Mouse (Mus musculus): ENCODE measurements at regions not wholly inside any gene's neighbourhood (a gene's known extent, or its start where the extent isn't known, plus 50 kb on each side); places are given as distances from the start of the nearest gene placed in this dataset.

DNA sequence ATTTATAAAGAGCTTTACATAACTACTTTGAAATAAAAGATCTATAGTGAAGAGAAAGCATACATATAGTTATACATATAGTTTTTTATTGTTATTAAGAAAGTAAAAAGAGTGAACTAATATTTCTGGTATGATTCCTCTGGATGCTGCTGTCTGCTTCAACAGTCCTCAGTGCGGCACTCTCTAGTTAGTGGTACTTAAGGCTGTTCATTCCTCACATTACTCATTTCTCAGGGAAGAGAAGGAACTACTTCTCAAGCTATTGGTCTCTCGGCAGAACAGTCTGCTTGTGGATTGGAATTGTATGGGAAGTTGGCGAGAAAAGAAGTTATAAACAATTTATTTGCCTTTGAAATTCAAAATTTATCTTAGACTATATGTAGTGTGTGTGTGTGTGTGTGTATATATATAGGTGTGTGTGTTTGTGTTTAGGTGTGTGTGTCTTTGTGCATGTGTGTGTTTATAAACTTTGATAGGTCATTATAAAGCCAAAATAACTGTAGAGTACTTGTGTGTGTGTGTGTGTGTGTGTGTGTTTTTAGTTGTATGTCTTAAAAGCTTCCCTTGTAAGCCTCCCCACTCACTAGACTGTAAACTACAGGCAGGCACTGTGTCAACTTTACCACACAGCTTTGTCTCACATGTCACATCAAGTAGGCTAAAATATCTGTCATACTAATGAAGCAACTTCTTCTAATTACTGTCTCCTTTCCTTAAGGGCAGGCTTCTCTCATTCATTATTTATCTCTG is 185.2 kb downstream of the Sucnr1 start:
- Histone ChIP-seq H3K4me3 (replicated peaks; ENCODE audit: extremely low read depth, low read depth, low read length) (no peak overlapping the region), H3K4me1 (ENCODE audit: control insufficient read depth, insufficient read depth, low read length) (peaks cover 4% of the 10 kb centered on the region; the same call in 1 of the 2 replicates)
- no peak for TF ChIP-seq POLR2A (IDR thresholded peaks at IDR 0.05; ENCODE audit: borderline replicate concordance, extremely low read depth, low read depth, low read length)
- TF ChIP-seq CTCF (IDR thresholded peaks at IDR 0.05; ENCODE audit: insufficient read depth, low read length), result no peak
- WGBS, result 64% methylated on average over 3 of the region's 3 CpGs
- no peak for DNase-seq

DNA sequence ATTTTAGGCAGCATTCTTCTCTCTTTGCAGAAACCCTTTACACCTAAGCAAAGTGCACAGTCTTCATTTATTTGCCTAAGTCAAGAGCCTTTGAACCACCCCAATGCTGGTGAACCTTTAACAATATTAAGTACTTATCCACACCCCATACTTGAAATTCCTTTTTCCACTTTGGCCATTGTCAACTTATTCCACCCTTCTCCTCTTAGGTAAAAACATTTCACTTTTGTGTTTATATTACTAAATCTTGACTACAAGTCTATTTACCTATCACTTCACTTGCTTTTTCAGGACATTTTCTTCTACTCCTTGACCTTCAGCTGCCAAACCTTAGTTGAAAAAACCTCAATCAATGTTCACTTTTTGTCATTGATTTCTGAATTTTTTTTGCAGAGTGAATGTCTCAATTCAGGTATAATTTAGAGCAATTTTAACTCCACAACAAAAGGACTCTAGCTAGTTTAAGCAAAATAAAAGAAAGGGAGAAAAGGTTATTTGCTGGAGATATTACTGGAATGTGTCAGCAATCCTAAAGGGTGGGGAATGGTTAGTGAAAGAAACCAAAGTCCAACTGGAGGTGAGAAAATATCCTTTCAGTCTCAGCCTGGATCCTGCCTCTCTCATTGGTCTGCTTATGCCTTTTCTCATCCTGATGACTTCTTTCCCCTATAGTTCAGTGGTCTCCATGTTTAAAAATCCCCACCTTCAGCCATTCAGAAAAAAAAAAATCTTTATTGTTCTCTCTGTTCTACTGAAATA is 185.9 kb downstream of the Sucnr1 start:
- no peak for TF ChIP-seq CTCF (IDR thresholded peaks at IDR 0.05; ENCODE audit: insufficient read depth, low read length)
- TF ChIP-seq POLR2A (IDR thresholded peaks at IDR 0.05; ENCODE audit: borderline replicate concordance, extremely low read depth, low read depth, low read length), result no peak
- peaks cover 4% of the 10 kb centered on the region; the same call in 1 of the 2 replicates for H3K4me1 ChIP-seq (ENCODE audit: control insufficient read depth, insufficient read depth, low read length)
- DNase-seq, result no peak
- H3K4me3 ChIP-seq (replicated peaks; ENCODE audit: extremely low read depth, low read depth, low read length), result no peak overlapping the region

DNA sequence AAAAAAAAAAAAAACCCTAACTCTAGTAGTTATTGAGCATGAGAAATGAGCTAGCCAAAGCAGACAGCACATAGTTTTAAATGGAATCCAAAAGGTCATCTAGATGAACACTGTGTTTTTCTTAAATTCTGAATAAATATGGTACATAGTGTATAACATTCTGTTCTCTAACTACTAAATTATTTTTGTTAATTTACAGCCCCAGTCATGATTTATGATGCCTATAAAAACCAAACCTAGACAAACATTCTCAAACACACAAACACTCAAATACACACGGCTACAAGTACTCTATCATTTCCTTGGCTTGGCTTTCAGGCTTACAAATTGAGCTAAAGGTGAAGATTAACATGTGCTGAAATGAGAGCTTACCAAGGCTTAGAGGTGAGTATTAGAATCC is 188.8 kb downstream of the Sucnr1 start:
- Histone ChIP-seq H3K4me1 (ENCODE audit: control insufficient read depth, insufficient read depth, low read length) (peaks cover 4% of the 10 kb centered on the region; the same call in 1 of the 2 replicates), H3K4me3 (replicated peaks; ENCODE audit: extremely low read depth, low read depth, low read length) (no peak overlapping the region)
- WGBS, result 50% methylated on average over 1 of the region's 1 CpGs
- no peak for DNase-seq
- TF ChIP-seq CTCF (IDR thresholded peaks at IDR 0.05; ENCODE audit: insufficient read depth, low read length) (no peak), POLR2A (IDR thresholded peaks at IDR 0.05; ENCODE audit: borderline replicate concordance, extremely low read depth, low read depth, low read length) (no peak)

DNA sequence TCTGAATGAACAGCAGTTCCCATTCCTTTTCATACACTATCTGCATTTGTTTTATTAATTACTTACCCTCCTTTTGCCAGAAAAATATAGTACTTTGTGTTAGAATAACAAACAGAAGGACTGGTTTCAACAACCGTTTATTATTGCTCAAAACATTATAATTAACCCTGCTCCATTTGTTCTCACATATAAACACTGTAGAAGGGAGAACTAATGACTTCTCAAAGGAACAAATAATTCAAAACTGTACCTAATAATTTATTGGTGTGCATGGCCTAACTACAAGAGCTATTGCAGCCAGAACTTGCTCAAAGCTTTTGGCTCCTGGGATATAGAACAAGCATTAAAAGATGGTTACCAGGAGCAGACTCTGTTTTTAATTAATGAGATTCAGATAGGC is 192.1 kb downstream of the Sucnr1 start:
- no peak for TF ChIP-seq POLR2A (IDR thresholded peaks at IDR 0.05; ENCODE audit: borderline replicate concordance, extremely low read depth, low read depth, low read length)
- TF ChIP-seq CTCF (IDR thresholded peaks at IDR 0.05; ENCODE audit: insufficient read depth, low read length), result no peak
- Histone ChIP-seq H3K4me3 (replicated peaks; ENCODE audit: extremely low read depth, low read depth, low read length) (no peak overlapping the region), H3K4me1 (ENCODE audit: control insufficient read depth, insufficient read depth, low read length) (0 out of 2 replicates have a peak, but pooled peaks cover 2% of the 10 kb centered on the region)
- WGBS, result 51% methylated on average over 1 of the region's 1 CpGs
- DNase-seq, result no peak

DNA sequence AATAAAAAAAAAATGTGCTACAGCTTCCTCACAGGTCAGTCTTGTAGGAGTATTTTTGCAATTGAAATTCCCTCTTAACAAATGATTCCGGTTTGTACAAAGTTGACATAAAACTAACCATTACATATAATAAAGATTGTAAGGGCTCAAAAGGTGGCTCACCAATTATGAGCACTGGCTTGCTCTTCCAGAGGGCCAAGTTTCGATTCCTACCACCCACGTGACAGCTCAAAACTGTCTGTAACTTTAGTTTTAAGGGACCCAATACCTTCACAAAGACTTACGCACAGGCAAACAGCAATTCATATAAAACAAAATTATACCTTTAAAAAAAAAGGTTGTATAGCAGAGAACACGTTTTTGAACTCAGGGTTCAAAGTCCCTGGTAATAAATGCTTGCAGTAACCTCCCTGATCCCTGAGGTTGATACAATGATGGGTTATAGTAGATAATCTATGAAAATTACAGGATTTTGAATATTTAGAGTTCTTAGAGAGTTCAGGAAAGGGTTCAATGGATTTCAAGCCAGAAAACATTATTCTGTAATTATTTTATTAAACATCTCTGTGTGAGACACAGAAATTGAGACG is 193.7 kb downstream of the Sucnr1 start:
- TF ChIP-seq CTCF (IDR thresholded peaks at IDR 0.05; ENCODE audit: insufficient read depth, low read length), result no peak
- no peak for TF ChIP-seq POLR2A (IDR thresholded peaks at IDR 0.05; ENCODE audit: borderline replicate concordance, extremely low read depth, low read depth, low read length)
- 88% methylated on average over 6 of the region's 6 CpGs for WGBS
- DNase-seq, result no peak
- Histone ChIP-seq H3K4me1 (ENCODE audit: control insufficient read depth, insufficient read depth, low read length) (no peaks in the 10 kb centered on the region), H3K4me3 (replicated peaks; ENCODE audit: extremely low read depth, low read depth, low read length) (no peak overlapping the region)

DNA sequence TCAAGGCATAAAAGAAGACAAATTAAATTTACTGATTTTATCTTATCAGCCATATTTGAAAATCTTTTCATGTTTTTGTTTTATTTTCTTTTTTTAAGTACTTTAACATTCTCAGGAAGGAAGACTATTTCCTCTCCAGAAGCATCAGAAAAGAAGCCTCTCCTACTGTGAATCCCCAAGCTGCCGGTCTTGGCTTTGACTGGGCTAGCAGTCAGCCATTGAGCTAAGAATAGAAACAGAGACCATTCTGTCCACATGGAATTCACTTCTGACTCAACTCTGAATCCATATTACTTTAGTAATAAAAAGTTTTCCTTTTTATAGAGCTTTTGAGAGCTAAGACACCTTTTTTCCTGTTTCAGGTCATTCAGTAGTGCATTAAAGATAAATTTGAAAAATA is 194.8 kb upstream of the Mbnl1 start:
- DNase-seq, result no peak
- no peak overlapping the region for H3K4me3 ChIP-seq (replicated peaks; ENCODE audit: extremely low read depth, low read depth, low read length)
- 24% methylated on average over 1 of the region's 1 CpGs for WGBS
- TF ChIP-seq CTCF (IDR thresholded peaks at IDR 0.05; ENCODE audit: insufficient read depth, low read length) (no peak), POLR2A (IDR thresholded peaks at IDR 0.05; ENCODE audit: borderline replicate concordance, extremely low read depth, low read depth, low read length) (no peak)
- H3K4me1 ChIP-seq (ENCODE audit: control insufficient read depth, insufficient read depth, low read length), result no peaks in the 10 kb centered on the region

DNA sequence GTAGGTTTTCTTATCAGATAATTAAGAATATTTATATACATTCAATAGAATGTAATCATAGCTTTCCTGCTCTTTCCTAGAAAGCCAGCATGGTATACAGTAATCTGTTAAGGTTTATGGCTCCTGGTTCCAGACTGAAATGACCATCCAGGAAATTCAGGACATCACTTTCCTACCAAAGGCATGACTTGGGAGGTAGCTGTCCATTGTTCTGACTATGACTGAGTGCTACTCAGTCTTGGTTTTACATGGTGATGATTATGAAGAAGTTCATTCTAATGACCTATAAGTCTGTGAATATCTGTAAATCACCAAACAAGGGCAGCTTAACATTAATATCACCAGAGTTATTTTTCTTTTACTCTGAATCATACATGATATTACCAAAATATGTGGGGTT is 191.4 kb upstream of the Mbnl1 start:
- H3K4me3 ChIP-seq (replicated peaks; ENCODE audit: extremely low read depth, low read depth, low read length), result no peak overlapping the region
- no peak for DNase-seq
- H3K4me1 ChIP-seq (ENCODE audit: control insufficient read depth, insufficient read depth, low read length), result no peaks in the 10 kb centered on the region
- TF ChIP-seq CTCF (IDR thresholded peaks at IDR 0.05; ENCODE audit: insufficient read depth, low read length) (no peak), POLR2A (IDR thresholded peaks at IDR 0.05; ENCODE audit: borderline replicate concordance, extremely low read depth, low read depth, low read length) (no peak)

DNA sequence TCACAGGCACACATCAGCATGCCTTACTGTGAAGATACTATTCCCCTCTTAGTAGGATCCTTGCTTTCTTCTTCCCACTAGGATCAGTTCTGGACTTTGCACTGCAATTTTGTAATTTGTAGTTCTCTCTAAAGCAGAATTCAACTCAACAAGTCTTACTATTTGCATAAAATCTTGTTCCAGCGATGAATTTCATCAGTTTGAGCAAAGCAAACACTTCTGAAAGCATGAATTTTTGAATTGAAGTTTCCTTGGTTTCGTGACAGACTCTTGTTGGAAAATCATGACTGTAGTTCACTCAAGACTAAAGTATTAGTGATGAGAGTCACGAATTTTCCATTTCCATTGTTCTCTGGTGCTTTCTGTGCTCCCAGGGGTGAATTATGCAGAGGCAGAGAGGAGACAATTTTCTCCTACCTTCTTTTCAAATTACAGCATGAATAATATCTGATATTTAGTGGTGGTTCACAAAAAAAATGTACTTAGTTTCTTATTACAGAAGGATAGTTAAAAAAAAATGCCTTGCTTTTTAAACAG is 190.6 kb upstream of the Mbnl1 start:
- no peak for DNase-seq
- no peak overlapping the region for H3K4me3 ChIP-seq (replicated peaks; ENCODE audit: extremely low read depth, low read depth, low read length)
- TF ChIP-seq POLR2A (IDR thresholded peaks at IDR 0.05; ENCODE audit: borderline replicate concordance, extremely low read depth, low read depth, low read length), result no peak
- no peak for TF ChIP-seq CTCF (IDR thresholded peaks at IDR 0.05; ENCODE audit: insufficient read depth, low read length)
- WGBS, result 53% methylated on average over 3 of the region's 3 CpGs
- no peaks in the 10 kb centered on the region for H3K4me1 ChIP-seq (ENCODE audit: control insufficient read depth, insufficient read depth, low read length)

DNA sequence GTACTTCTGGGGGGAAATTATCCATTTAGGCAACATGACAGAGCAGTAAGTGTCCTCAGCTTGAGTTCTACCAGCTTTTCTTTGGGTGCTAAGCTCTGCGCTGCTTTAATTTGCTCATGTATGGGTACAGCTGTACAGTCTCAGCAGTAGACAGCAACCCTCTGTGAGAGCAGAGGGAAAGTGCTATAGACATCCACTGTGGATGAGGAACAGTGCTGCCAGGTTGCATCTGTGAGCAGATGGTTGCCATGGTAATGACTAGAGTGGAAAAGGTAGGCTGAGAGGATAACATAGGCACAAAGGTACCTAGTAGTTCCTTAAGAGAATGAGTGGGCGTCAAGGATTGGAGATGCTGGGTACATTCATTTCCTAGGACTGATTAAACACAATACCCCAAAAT is 180.5 kb upstream of the Mbnl1 start:
- WGBS, result 90% methylated on average over 2 of the region's 2 CpGs
- TF ChIP-seq POLR2A (IDR thresholded peaks at IDR 0.05; ENCODE audit: borderline replicate concordance, extremely low read depth, low read depth, low read length) (no peak), CTCF (IDR thresholded peaks at IDR 0.05; ENCODE audit: insufficient read depth, low read length) (no peak)
- H3K4me3 ChIP-seq (replicated peaks; ENCODE audit: extremely low read depth, low read depth, low read length), result no peak overlapping the region
- no peaks in the 10 kb centered on the region for H3K4me1 ChIP-seq (ENCODE audit: control insufficient read depth, insufficient read depth, low read length)
- DNase-seq, result no peak

Data from lung, adult 2 months (tissue).